In genomic region chr2:174965466-174965865, GRCm38 (mm10) we compare ENCODE assay signal across 21 mouse cellular contexts. TPM values are rescaled to one million over a fixed set of nuclear protein-coding genes. Genes with fewer than 3 reads are reported as not detected.
DNase-seq lines count a peak whose midpoint lies in the region; ATAC-seq and TF ChIP-seq lines count a peak whose summit lies in the region.
"Not testable (repeated sequence)": the region's sequence is repeated elsewhere in the genome, so short reads cannot be mapped to it uniquely, and the experiment has no call there.
"Had no signal": no experiment of that assay in that cellular context is flagged by ENCODE, and none has a peak within 500 bp of the region (broad histone marks: within the 10 kb centered on the region; RNA-seq: fewer than 3 reads in every experiment).

No protein-coding gene starts in this region.

- not testable (repeated sequence) for H3K36me3 ChIP-seq in intestine, embryonic 16.5 days (ENCODE audit: control insufficient read depth, insufficient read depth, low read length); lung, embryonic 14.5 days (ENCODE audit: insufficient read depth)

- not testable (repeated sequence) for H3K4me1 ChIP-seq in intestine, embryonic 16.5 days (ENCODE audit: control insufficient read depth, insufficient read depth, low read length); lung, embryonic 14.5 days (ENCODE audit: insufficient read depth)

- WGBS in intestine, embryonic 16.5 days = 65% methylated on average over 3 of the region's 3 CpGs
- WGBS in lung, embryonic 14.5 days = 63% methylated on average over 3 of the region's 3 CpGs

- not testable (repeated sequence) for H3K4me3 ChIP-seq in intestine, embryonic 16.5 days (ENCODE audit: low read length); lung, embryonic 14.5 days (ENCODE audit: low read depth, low read length)

- not testable (repeated sequence) for TF ChIP-seq CTCF in lung, embryonic 14.5 days (IDR thresholded peaks at IDR 0.05; ENCODE audit: low read depth)

- not testable (repeated sequence) for H3K27me3 ChIP-seq in intestine, embryonic 16.5 days (replicated peaks; ENCODE audit: control insufficient read depth, insufficient read depth, low read length); lung, embryonic 14.5 days (ENCODE audit: insufficient read depth, low read length)

- peak; percentile 10 to 55 for DNase-seq in heart, adult 18-20 months
- peak; percentile 56 for DNase-seq in kidney, adult 9 months
- peak; percentile 19 to 53 for DNase-seq in kidney, postnatal 25 days
- DNase-seq in lung, embryonic 14.5 days = not testable (repeated sequence)
- DNase-seq in lung, postnatal 25 days (ENCODE audit: low spot score) = peak; percentile 45

- ATAC-seq in intestine, embryonic 16.5 days = peak; percentile 62
- peak; percentile 98 for ATAC-seq in lung, embryonic 14.5 days (ENCODE audit: insufficient read depth)

- not testable (repeated sequence) for H3K9ac ChIP-seq in intestine, embryonic 16.5 days (ENCODE audit: low read depth, low read length); lung, embryonic 14.5 days

- H3K9me3 ChIP-seq in intestine, embryonic 16.5 days (ENCODE audit: control insufficient read depth, low read length); lung, embryonic 14.5 days (ENCODE audit: low read depth, low read length): not testable (repeated sequence)

- not testable (repeated sequence) for H3K27ac ChIP-seq in intestine, embryonic 16.5 days (ENCODE audit: low read length); lung, embryonic 14.5 days (ENCODE audit: low read depth)

- H3K4me2 ChIP-seq in intestine, embryonic 16.5 days (ENCODE audit: low read depth, low read length); lung, embryonic 14.5 days: not testable (repeated sequence)

RNA-seq across cellular contexts. Expression of gene Gm14444, which starts 44.6 kb away (rescaled TPM):
- under 1 TPM; 0.44 to 0.87 TPM for total RNA-seq in heart, adult 18-20 months (2021)
- polyA plus RNA-seq in intestine, embryonic 16.5 days (2015; fragmentation: Nextera tagmentation; extraction: Ambion mirVana) = not detected in 2 replicates
- polyA plus RNA-seq in lung, embryonic 14.5 days (2014; fragmentation: Nextera tagmentation; extraction: Ambion mirVana) = not detected in 2 replicates
- total RNA-seq: gastrocnemius, postnatal 14 days had no signal
- polyA plus RNA-seq: CD4-positive, CD25-positive, alpha-beta regulatory T cell, adult 4 months; embryonic facial prominence, embryonic 11.5 days; forebrain, embryonic 13.5 days; heart, adult 2 months; heart, embryonic 13.5 days; hindbrain, embryonic 10.5 days; intestine, embryonic 14.5 days; large intestine, adult 2 months; limb, embryonic 15.5 days; liver, embryonic 13.5 days; midbrain, embryonic 13.5 days; neural tube, embryonic 13.5 days; spleen, adult 2 months; thymus, adult 2 months had no signal
